Mouse (Mus musculus): Measurements from ENCODE around the gene Best1.

GRCm38 (mm10) chr19:9989171-9989883, 12.1 kb downstream of the Best1 start:
- TF ChIP-seq EP300 (IDR thresholded peaks at IDR 0.05; ENCODE audit: low read depth): no peak
- TF ChIP-seq CTCF (IDR thresholded peaks at IDR 0.05; ENCODE audit: low read depth): peak; percentile 90

Measured in liver, embryonic 14.5 days (tissue).